In the genomic region with DNA sequence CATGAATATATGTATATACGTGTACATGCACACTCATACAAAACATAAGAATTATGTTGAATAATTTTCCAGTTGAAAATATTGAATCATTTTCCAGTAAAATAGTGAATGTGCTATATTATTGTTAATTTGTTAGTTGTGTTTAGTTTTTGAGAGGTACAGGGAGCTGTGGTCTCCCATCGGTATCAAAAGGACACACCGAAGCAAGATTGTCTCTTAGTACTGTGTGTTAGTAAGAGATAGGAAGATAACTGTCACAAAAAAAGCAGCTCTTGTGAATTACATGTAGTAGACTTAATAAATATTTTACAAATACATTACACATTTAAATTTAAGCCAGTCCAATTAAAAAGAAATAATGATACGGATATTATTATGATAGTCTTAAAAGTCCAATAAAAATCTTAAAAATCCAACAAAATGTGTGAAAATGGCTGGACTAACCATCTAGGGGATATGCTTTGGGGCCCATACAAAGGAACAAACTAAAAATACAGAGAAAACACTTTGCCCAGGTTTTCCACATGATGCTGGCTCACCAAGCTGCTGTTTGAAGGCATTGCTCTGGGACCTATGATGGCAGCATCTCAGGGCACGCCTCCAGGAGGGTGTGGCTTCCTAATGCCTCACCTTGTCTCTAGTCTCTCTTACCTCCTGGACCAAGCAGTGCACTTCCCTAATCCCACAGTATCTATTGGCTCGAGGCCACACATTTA, we compare ENCODE assay signal across 22 mouse cellular contexts.
DNase-seq lines count a peak whose midpoint lies in the region; ATAC-seq and TF ChIP-seq lines count a peak whose summit lies in the region.
"Had no signal": no experiment of that assay in that cellular context is flagged by ENCODE, and none has a peak within 500 bp of the region (broad histone marks: within the 10 kb centered on the region; RNA-seq: fewer than 3 reads in every experiment).

No protein-coding gene starts in this region.

- ATAC-seq in liver, embryonic 11.5 days (replicated peaks; ENCODE audit: low FRiP score), result peak; percentile 75
- ATAC-seq in megakaryocyte progenitor cell, adult 5-6 weeks (replicated peaks; ENCODE audit: poor library complexity), result peak; percentile 79
- no peak for ATAC-seq in forebrain, embryonic 11.5 days (replicated peaks; ENCODE audit: low FRiP score)
- ATAC-seq in intestine, postnatal 0 days, result no peak

- no peak overlapping the region for H3K4me3 ChIP-seq in liver, embryonic 11.5 days (ENCODE audit: low read depth, low read length)
- no peak overlapping the region for H3K4me3 ChIP-seq in forebrain, embryonic 11.5 days (ENCODE audit: low read depth, low read length)
- no peak overlapping the region for H3K4me3 ChIP-seq in intestine, postnatal 0 days (ENCODE audit: low read depth, low read length)
- H3K4me3 ChIP-seq: embryonic facial prominence, embryonic 15.5 days; forebrain, embryonic 10.5 days; heart, embryonic 10.5 days; hindbrain, embryonic 15.5 days had no signal

- H3K27me3 ChIP-seq in liver, embryonic 11.5 days (replicated peaks; ENCODE audit: control insufficient read depth, insufficient read depth, low read length), result no peaks in the 10 kb centered on the region
- H3K27me3 ChIP-seq in forebrain, embryonic 11.5 days (ENCODE audit: control insufficient read depth, insufficient read depth, low read length), result no peaks in the 10 kb centered on the region
- no peaks in the 10 kb centered on the region for H3K27me3 ChIP-seq in intestine, postnatal 0 days (replicated peaks; ENCODE audit: control insufficient read depth, insufficient read depth, low read length)
- H3K27me3 ChIP-seq: CH12.LX; embryonic facial prominence, embryonic 15.5 days; hindbrain, embryonic 15.5 days had no signal

- DNase-seq in ES-CJ7 (ENCODE audit: low read depth, low spot score) (peak; percentile 25), ZHBTc4 (ENCODE audit: low read depth, low spot score) (peak; percentile 32)
- DNase-seq in liver, embryonic 11.5 days (ENCODE audit: low spot score), result no peak
- no peak for DNase-seq in right cerebral cortex, postnatal 14 days
- DNase-seq in forebrain, embryonic 11.5 days (ENCODE audit: low spot score), result no peak
- DNase-seq: adrenal gland, postnatal 14 days; B cell, adult 2 months; cerebellum, adult 11 months; cerebellum, adult 9-11 months; gastrocnemius, postnatal 36 days; kidney, adult 8-10 months; kidney, postnatal 14 days; lung, postnatal 10 days; right cerebral cortex, postnatal 25 days; thymus, postnatal 14 days had no signal

- no peak overlapping the region for H3K4me2 ChIP-seq in liver, embryonic 11.5 days
- H3K4me2 ChIP-seq in forebrain, embryonic 11.5 days (ENCODE audit: low read depth, low read length, severe bottlenecking), result no peak overlapping the region
- no peak overlapping the region for H3K4me2 ChIP-seq in intestine, postnatal 0 days (replicated peaks; ENCODE audit: low read depth)
- H3K4me2 ChIP-seq: embryonic facial prominence, embryonic 15.5 days; hindbrain, embryonic 15.5 days had no signal

- no peak overlapping the region for H3K27ac ChIP-seq in liver, embryonic 11.5 days (ENCODE audit: low read depth, low read length)
- no peak overlapping the region for H3K27ac ChIP-seq in forebrain, embryonic 11.5 days (ENCODE audit: low read depth, low read length)
- no peak overlapping the region for H3K27ac ChIP-seq in intestine, postnatal 0 days (ENCODE audit: low read depth, low read length)
- H3K27ac ChIP-seq: embryonic facial prominence, embryonic 15.5 days; forebrain, embryonic 10.5 days; heart, embryonic 10.5 days; hindbrain, embryonic 15.5 days had no signal

- H3K9me3 ChIP-seq in liver, embryonic 11.5 days (ENCODE audit: control insufficient read depth, low read length), result no peaks in the 10 kb centered on the region
- H3K9me3 ChIP-seq in forebrain, embryonic 11.5 days (ENCODE audit: control insufficient read depth, low read length), result no peaks in the 10 kb centered on the region
- H3K9me3 ChIP-seq in intestine, postnatal 0 days (ENCODE audit: control insufficient read depth), result no peaks in the 10 kb centered on the region
- H3K9me3 ChIP-seq: embryonic facial prominence, embryonic 15.5 days; forebrain, embryonic 10.5 days; heart, embryonic 10.5 days; hindbrain, embryonic 15.5 days had no signal

- WGBS in liver, embryonic 11.5 days, result 67% methylated on average over 6 of the region's 6 CpGs
- 84% methylated on average over 6 of the region's 6 CpGs for WGBS in forebrain, embryonic 11.5 days
- 76% methylated on average over 6 of the region's 6 CpGs for WGBS in intestine, postnatal 0 days

- TF ChIP-seq CTCF in intestine, postnatal 0 days (IDR thresholded peaks at IDR 0.05; ENCODE audit: low read depth), result no peak

- H3K9ac ChIP-seq in liver, embryonic 11.5 days (ENCODE audit: low read depth, low read length), result no peak overlapping the region
- no peak overlapping the region for H3K9ac ChIP-seq in forebrain, embryonic 11.5 days (ENCODE audit: low read length)
- no peak overlapping the region for H3K9ac ChIP-seq in intestine, postnatal 0 days (ENCODE audit: low read depth, low read length)
- H3K9ac ChIP-seq: embryonic facial prominence, embryonic 15.5 days; hindbrain, embryonic 15.5 days had no signal

- H3K4me1 ChIP-seq in liver, embryonic 11.5 days (replicated peaks; ENCODE audit: control insufficient read depth, insufficient read depth, low read length), result 0 out of 2 replicates have a peak, but pooled peaks cover 4% of the 10 kb centered on the region
- H3K4me1 ChIP-seq in forebrain, embryonic 11.5 days (replicated peaks; ENCODE audit: control insufficient read depth, insufficient read depth, low read length), result no peaks in the 10 kb centered on the region
- H3K4me1 ChIP-seq in intestine, postnatal 0 days (replicated peaks; ENCODE audit: control insufficient read depth, insufficient read depth, low read length), result no peaks in the 10 kb centered on the region
- H3K4me1 ChIP-seq: embryonic facial prominence, embryonic 15.5 days; forebrain, embryonic 10.5 days; hindbrain, embryonic 15.5 days had no signal

- no peaks in the 10 kb centered on the region for H3K36me3 ChIP-seq in liver, embryonic 11.5 days (ENCODE audit: control insufficient read depth, insufficient read depth, low read length)
- H3K36me3 ChIP-seq in forebrain, embryonic 11.5 days (ENCODE audit: control insufficient read depth, insufficient read depth, low read length), result no peaks in the 10 kb centered on the region
- no peaks in the 10 kb centered on the region for H3K36me3 ChIP-seq in intestine, postnatal 0 days (ENCODE audit: control insufficient read depth, insufficient read depth)
- H3K36me3 ChIP-seq: embryonic facial prominence, embryonic 15.5 days; forebrain, embryonic 10.5 days; heart, embryonic 10.5 days; hindbrain, embryonic 15.5 days had no signal

Comparison
In these comparisons a context has a peak if more than half of its experiments do, and no peak if none do; other contexts are left out.
1. DNase-seq: peak in ES-CJ7 (single experiment) and ZHBTc4 (single experiment); none in liver, embryonic 11.5 days (single experiment), right cerebral cortex, postnatal 14 days (single experiment) and forebrain, embryonic 11.5 days (single experiment).
2. ATAC-seq: peak in liver, embryonic 11.5 days (single experiment) and megakaryocyte progenitor cell, adult 5-6 weeks (single experiment); none in forebrain, embryonic 11.5 days (single experiment) and intestine, postnatal 0 days (single experiment).